Mouse (Mus musculus): ENCODE results near the gene Ttpal.
"Not testable (repeated sequence)": the region's sequence is repeated elsewhere in the genome, so short reads cannot be mapped to it uniquely, and the experiment has no call there.

Gene Ttpal

GRCm38 (mm10) chr2:163621401-163621800, 19.3 kb downstream of the Ttpal start:
- DNase-seq (ENCODE audit: low read depth, low spot score) = not testable (repeated sequence)

GRCm38 (mm10) chr2:163631223-163631622, 29.1 kb downstream of the Ttpal start:
- DNase-seq (ENCODE audit: low read depth, low spot score) = no peak

GRCm38 (mm10) chr2:163631715-163632114, 29.6 kb downstream of the Ttpal start:
- DNase-seq (ENCODE audit: low read depth, low spot score) = no peak

GRCm38 (mm10) chr2:163634211-163634610, 32.1 kb downstream of the Ttpal start:
- no peak for DNase-seq (ENCODE audit: low read depth, low spot score)

- no peak for DNase-seq (ENCODE audit: low read depth, low spot score)
Observed at GRCm38 (mm10) chr2:163636057-163636456, 33.9 kb downstream of the Ttpal start.

- no peak for DNase-seq (ENCODE audit: low read depth, low spot score)
Observed at GRCm38 (mm10) chr2:163637655-163638266, 35.6 kb downstream of the Ttpal start.

- DNase-seq (ENCODE audit: low read depth, low spot score) = no peak
Observed at GRCm38 (mm10) chr2:163640493-163640892, 38.4 kb downstream of the Ttpal start.

- DNase-seq (ENCODE audit: low read depth, low spot score) = no peak
Observed at GRCm38 (mm10) chr2:163641681-163642080, 39.6 kb downstream of the Ttpal start.

GRCm38 (mm10) chr2:163642685-163643575, 40.8 kb downstream of the Ttpal start:
- DNase-seq (ENCODE audit: low read depth, low spot score) = peak; percentile 91

GRCm38 (mm10) chr2:163643576-163643971, 41.5 kb downstream of the Ttpal start:
- DNase-seq (ENCODE audit: low read depth, low spot score) = no peak

- DNase-seq (ENCODE audit: low read depth, low spot score) = peak; percentile 61
Observed at GRCm38 (mm10) chr2:163644047-163644446, 41.9 kb downstream of the Ttpal start.

GRCm38 (mm10) chr2:163644575-163645385, 42.7 kb downstream of the Ttpal start, which contains the start of gene Serinc3:
Gene Serinc3 (minus strand): TSS chr2:163645131.
- DNase-seq (ENCODE audit: low read depth, low spot score) = peak; percentile 99

GRCm38 (mm10) chr2:163645700-163646460, 43.8 kb downstream of the Ttpal start:
- no peak for DNase-seq (ENCODE audit: low read depth, low spot score)

- DNase-seq (ENCODE audit: low read depth, low spot score) = no peak
Observed at GRCm38 (mm10) chr2:163646461-163647080, 44.5 kb downstream of the Ttpal start.

- not testable (repeated sequence) for DNase-seq (ENCODE audit: low read depth, low spot score)
Observed at GRCm38 (mm10) chr2:163655699-163656098, 53.6 kb downstream of the Ttpal start.

GRCm38 (mm10) chr2:163657486-163657885, 55.4 kb downstream of the Ttpal start:
- DNase-seq (ENCODE audit: low read depth, low spot score) = no peak

GRCm38 (mm10) chr2:163657975-163658886, 56.1 kb downstream of the Ttpal start, which contains the start of gene Pkig:
Gene Pkig (plus strand): TSS chr2:163658386.
- peak; percentile 86 for DNase-seq (ENCODE audit: low read depth, low spot score)

- no peak for DNase-seq (ENCODE audit: low read depth, low spot score)
Observed at GRCm38 (mm10) chr2:163658941-163659340, 56.8 kb downstream of the Ttpal start.

- DNase-seq (ENCODE audit: low read depth, low spot score) = no peak
Observed at GRCm38 (mm10) chr2:163659431-163659830, 57.3 kb downstream of the Ttpal start.

Measured in CD4-positive helper T cell, adult 2 months (primary cell).